Comparison of ENCODE assay signal across 8 mouse cellular contexts in the genomic region with DNA sequence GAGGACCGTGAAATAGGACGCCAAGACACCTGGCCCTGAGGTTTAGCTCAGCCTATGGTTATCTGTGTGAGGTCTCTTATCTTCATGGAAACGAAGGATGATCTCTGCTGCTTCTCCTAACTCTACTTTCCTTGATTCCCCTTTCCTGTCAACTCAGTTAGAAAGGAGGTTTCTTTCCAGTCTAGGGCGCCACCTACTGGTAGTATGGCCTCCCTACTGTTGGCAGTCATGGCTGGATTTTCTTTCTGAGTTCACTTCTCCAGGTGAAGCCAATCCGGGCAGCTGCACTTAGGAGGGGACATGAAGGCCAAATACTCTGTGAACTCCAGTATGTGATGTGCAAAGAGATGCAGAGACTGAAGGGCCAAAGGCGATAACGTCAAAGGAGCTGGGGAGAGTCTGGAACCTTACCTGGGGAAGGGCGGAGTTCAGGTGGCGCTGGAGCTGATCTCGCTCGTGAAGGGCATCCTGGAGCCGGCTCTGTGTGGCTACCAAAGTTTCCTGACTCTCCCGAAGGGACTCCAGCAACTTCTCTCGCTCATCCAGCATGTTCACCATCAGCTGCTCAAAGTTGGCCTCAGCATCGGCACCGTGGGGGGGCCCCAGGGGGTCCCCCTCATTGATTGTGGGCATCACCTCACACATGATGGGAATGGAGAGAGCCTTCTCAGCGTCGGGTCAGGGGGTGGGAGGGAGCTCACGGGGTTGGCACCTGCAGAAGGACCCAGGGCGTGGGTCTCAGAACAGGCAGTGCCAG. TPM values are rescaled to one million over a fixed set of nuclear protein-coding genes. Genes with fewer than 3 reads are reported as not detected.
A peak's percentile ranks its signal among the peaks of the same experiment; 100 is the strongest.
DNase-seq lines count a peak whose midpoint lies in the region; ATAC-seq lines count a peak whose summit lies in the region.

No protein-coding gene starts in this region.

- no peak overlapping the region for H3K4me2 ChIP-seq in liver, embryonic 13.5 days
- H3K4me2 ChIP-seq in neural tube, embryonic 11.5 days (ENCODE audit: low read depth), result no peak overlapping the region
- H3K4me2 ChIP-seq in stomach, embryonic 15.5 days, result peak overlapping the region; percentile 32; the same call in 1 of the 2 replicates

- DNase-seq in 3T3-L1 (ENCODE audit: low read depth, low spot score), result peak; percentile 90
- DNase-seq in adrenal gland, adult 18-20 months (ENCODE audit: low spot score in 2 of 2), result peak; percentile 70 to 75
- peak; percentile 66 for DNase-seq in embryo, embryonic 11.5 days (ENCODE audit: low read depth, low spot score)
- DNase-seq in heart, adult 9 months (ENCODE audit: low spot score in 2 of 2), result peak; percentile 36 to 65
- DNase-seq in kidney, postnatal 10 days, result peak; percentile 90
- peak; percentile 46 for DNase-seq in liver, embryonic 13.5 days
- peak; percentile 80 for DNase-seq in neural tube, embryonic 11.5 days (ENCODE audit: low spot score)

- H3K4me3 ChIP-seq in liver, embryonic 13.5 days (replicated peaks), result no peak overlapping the region
- no peak overlapping the region for H3K4me3 ChIP-seq in neural tube, embryonic 11.5 days (ENCODE audit: low read depth, low read length)
- no peak overlapping the region for H3K4me3 ChIP-seq in stomach, embryonic 15.5 days (replicated peaks)

- no peak overlapping the region for H3K27ac ChIP-seq in liver, embryonic 13.5 days
- no peak overlapping the region for H3K27ac ChIP-seq in neural tube, embryonic 11.5 days (ENCODE audit: low read depth, low read length)
- H3K27ac ChIP-seq in stomach, embryonic 15.5 days, result no peak overlapping the region

- H3K36me3 ChIP-seq in liver, embryonic 13.5 days, result no peaks in the 10 kb centered on the region
- no peaks in the 10 kb centered on the region for H3K36me3 ChIP-seq in neural tube, embryonic 11.5 days (ENCODE audit: control insufficient read depth, insufficient read depth, low read length)
- H3K36me3 ChIP-seq in stomach, embryonic 15.5 days, result no peaks in the 10 kb centered on the region

- WGBS in liver, embryonic 13.5 days (ENCODE audit: insufficient replicate concordance), result 39% methylated on average over 20 of the region's 20 CpGs
- 64% methylated on average over 20 of the region's 20 CpGs for WGBS in neural tube, embryonic 11.5 days
- 54% methylated on average over 20 of the region's 20 CpGs for WGBS in stomach, embryonic 15.5 days

- H3K9ac ChIP-seq in liver, embryonic 13.5 days, result no peak overlapping the region
- no peak overlapping the region for H3K9ac ChIP-seq in neural tube, embryonic 11.5 days (ENCODE audit: low read length)
- no peak overlapping the region for H3K9ac ChIP-seq in stomach, embryonic 15.5 days

- H3K4me1 ChIP-seq in liver, embryonic 13.5 days (replicated peaks), result peaks cover 29% of the 10 kb centered on the region
- no peaks in the 10 kb centered on the region for H3K4me1 ChIP-seq in neural tube, embryonic 11.5 days (ENCODE audit: control insufficient read depth, insufficient read depth, low read length)
- H3K4me1 ChIP-seq in stomach, embryonic 15.5 days, result peaks cover 8% of the 10 kb centered on the region; the same call in 1 of the 2 replicates

- no peaks in the 10 kb centered on the region for H3K9me3 ChIP-seq in liver, embryonic 13.5 days (replicated peaks)
- no peaks in the 10 kb centered on the region for H3K9me3 ChIP-seq in neural tube, embryonic 11.5 days (ENCODE audit: control insufficient read depth, low read length)
- no peaks in the 10 kb centered on the region for H3K9me3 ChIP-seq in stomach, embryonic 15.5 days

- ATAC-seq in liver, embryonic 13.5 days (ENCODE audit: low read depth), result no peak
- no peak for ATAC-seq in neural tube, embryonic 11.5 days (ENCODE audit: insufficient read depth, low FRiP score, low TSS enrichment)
- no peak; the same call in 1 of the 2 replicates for ATAC-seq in stomach, embryonic 15.5 days (ENCODE audit: insufficient read depth, low FRiP score, low read depth)

- H3K27me3 ChIP-seq in liver, embryonic 13.5 days, result no peaks in the 10 kb centered on the region
- no peaks in the 10 kb centered on the region for H3K27me3 ChIP-seq in neural tube, embryonic 11.5 days (ENCODE audit: control insufficient read depth, insufficient read depth, low read length)
- H3K27me3 ChIP-seq in stomach, embryonic 15.5 days (replicated peaks), result no peaks in the 10 kb centered on the region

RNA-seq across cellular contexts. Expression of a gene that starts 0.7 kb away (rescaled TPM):
- total RNA-seq in adrenal gland, adult 18-20 months (2021), result 1 to 10 TPM; 1.4 TPM
- polyA plus RNA-seq in liver, embryonic 13.5 days (2015; fragmentation: Nextera tagmentation; extraction: Ambion mirVana), result 1.1 and 1.2 TPM in 2 replicates
- 3.9 and 4.6 TPM in 2 replicates for polyA plus RNA-seq in neural tube, embryonic 11.5 days (2014; fragmentation: Nextera tagmentation; extraction: Ambion mirVana)
- 5.8 and 6.1 TPM in 2 replicates for polyA plus RNA-seq in stomach, embryonic 15.5 days (2015; fragmentation: Nextera tagmentation; extraction: Ambion mirVana)

RNA-seq across cellular contexts. Expression of a gene that starts 29.7 kb away (rescaled TPM):
- 10 to 100 TPM; 44.7 to 55.5 TPM for total RNA-seq in adrenal gland, adult 18-20 months (2021)
- polyA plus RNA-seq in liver, embryonic 13.5 days (2015; fragmentation: Nextera tagmentation; extraction: Ambion mirVana), result 58.8 and 67.9 TPM in 2 replicates
- 117 and 120 TPM in 2 replicates for polyA plus RNA-seq in neural tube, embryonic 11.5 days (2014; fragmentation: Nextera tagmentation; extraction: Ambion mirVana)
- polyA plus RNA-seq in stomach, embryonic 15.5 days (2015; fragmentation: Nextera tagmentation; extraction: Ambion mirVana), result 85.8 and 90.6 TPM in 2 replicates

RNA-seq across cellular contexts. Expression of a gene that starts 42.3 kb away (rescaled TPM):
- not detected for total RNA-seq in adrenal gland, adult 18-20 months (2021)
- 2.7 and 4.1 TPM in 2 replicates for polyA plus RNA-seq in liver, embryonic 13.5 days (2015; fragmentation: Nextera tagmentation; extraction: Ambion mirVana)
- polyA plus RNA-seq in neural tube, embryonic 11.5 days (2014; fragmentation: Nextera tagmentation; extraction: Ambion mirVana), result 48.2 and 60.2 TPM in 2 replicates
- polyA plus RNA-seq in stomach, embryonic 15.5 days (2015; fragmentation: Nextera tagmentation; extraction: Ambion mirVana), result 1.3 and 4.3 TPM in 2 replicates

RNA-seq across cellular contexts. Expression of a gene that starts 53.7 kb away (rescaled TPM):
- total RNA-seq in adrenal gland, adult 18-20 months (2021), result not detected
- not detected in 2 replicates for polyA plus RNA-seq in liver, embryonic 13.5 days (2015; fragmentation: Nextera tagmentation; extraction: Ambion mirVana)
- not detected in 2 replicates for polyA plus RNA-seq in neural tube, embryonic 11.5 days (2014; fragmentation: Nextera tagmentation; extraction: Ambion mirVana)
- polyA plus RNA-seq in stomach, embryonic 15.5 days (2015; fragmentation: Nextera tagmentation; extraction: Ambion mirVana), result not detected in 2 replicates
